Comparison of ENCODE assay signal across 23 mouse cellular contexts in the genomic region with DNA sequence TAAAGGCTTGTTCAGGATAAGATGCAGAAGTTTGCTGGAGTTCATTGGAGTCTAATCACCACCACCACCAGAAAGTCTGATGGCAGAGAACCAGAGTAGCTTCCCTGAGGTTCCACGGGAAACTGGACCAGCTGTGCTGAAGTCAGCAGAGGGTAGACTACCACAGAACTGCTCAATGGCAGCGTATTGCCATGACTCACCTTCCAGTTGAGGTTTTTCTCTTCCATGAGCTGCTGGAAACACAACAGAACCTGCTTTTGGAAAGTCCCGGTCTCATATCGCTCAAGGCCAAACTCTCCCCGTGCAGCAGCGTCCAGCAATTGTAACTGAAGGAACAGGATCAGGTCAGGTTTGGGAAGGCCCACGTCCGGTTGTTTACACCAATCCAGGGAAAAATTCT. TPM values are rescaled to one million over a fixed set of nuclear protein-coding genes. Genes with fewer than 3 reads are reported as not detected.
DNase-seq lines count a peak whose midpoint lies in the region; TF ChIP-seq lines count a peak whose summit lies in the region.
"Had no signal": no experiment of that assay in that cellular context is flagged by ENCODE, and none has a peak within 500 bp of the region (broad histone marks: within the 10 kb centered on the region; RNA-seq: fewer than 3 reads in every experiment).

No protein-coding gene starts in this region.

- no peak overlapping the region for H3K27ac ChIP-seq in MEL (ENCODE audit: control insufficient read depth, low read depth, low read length)
- H3K27ac ChIP-seq: embryonic facial prominence, embryonic 13.5 days; embryonic facial prominence, embryonic 15.5 days; forebrain, embryonic 10.5 days; forebrain, embryonic 12.5 days had no signal

- DNase-seq in adrenal gland, adult (ENCODE audit: inconsistent age in 2 of 2, low spot score in 1 of 2): peak; percentile 69 to 76
- DNase-seq in adrenal gland, adult 18-20 months (ENCODE audit: low spot score in 2 of 2): no peak
- DNase-seq in adrenal gland, postnatal 36 days: peak; percentile 33 to 37
- DNase-seq in adrenal gland, adult 8-10 months: no peak
- DNase-seq in 3T3-L1 (ENCODE audit: low read depth, low spot score) (peak; percentile 18), MEL (ENCODE audit: low read depth, low spot score) (peak; percentile 15)
- DNase-seq in heart, postnatal 14 days: no peak
- DNase-seq: adrenal gland, postnatal 14 days; B cell, adult 2 months; cerebellum, adult 11 months; cerebellum, adult 18-20 months; cerebellum, adult 8-10 months; cerebellum, adult 9-11 months; cerebellum, postnatal 14 days; cerebellum, postnatal 36 days; embryo, embryonic 11 days had no signal

- TF ChIP-seq EP300 in MEL (IDR thresholded peaks at IDR 0.05; ENCODE audit: low read depth in 1 of 2, low read length in 2 of 2): no peak

- H3K9ac ChIP-seq in MEL (ENCODE audit: control insufficient read depth, low read depth, low read length, poor library complexity, severe bottlenecking): no peak overlapping the region
- H3K9ac ChIP-seq: embryonic facial prominence, embryonic 13.5 days; embryonic facial prominence, embryonic 15.5 days; forebrain, embryonic 12.5 days had no signal

- H3K79me2 ChIP-seq in MEL (ENCODE audit: control insufficient read depth, insufficient read depth, low read length, poor library complexity): peaks cover 14% of the 10 kb centered on the region

- H3K4me3 ChIP-seq in MEL (ENCODE audit: control insufficient read depth in 1 of 2, insufficient read depth in 1 of 2, low read depth in 2 of 2, low read length in 2 of 2): no peak overlapping the region
- H3K4me3 ChIP-seq: embryonic facial prominence, embryonic 13.5 days; embryonic facial prominence, embryonic 15.5 days; erythroblast, embryonic 14.5 days; forebrain, embryonic 10.5 days; forebrain, embryonic 12.5 days had no signal

- TF ChIP-seq POLR2A in MEL (IDR thresholded peaks at IDR 0.05; ENCODE audit: control insufficient read depth in 1 of 2, insufficient read depth in 1 of 2, low read depth in 1 of 2, low read length in 2 of 2, poor library complexity in 1 of 2): no peak; a peak in 1 of 4 replicates

- no peaks in the 10 kb centered on the region for H3K27me3 ChIP-seq in MEL (ENCODE audit: control insufficient read depth in 1 of 2, insufficient read depth in 2 of 2, low read length in 2 of 2)
- H3K27me3 ChIP-seq: CH12.LX; embryonic facial prominence, embryonic 13.5 days; embryonic facial prominence, embryonic 15.5 days; forebrain, embryonic 12.5 days had no signal

- no peaks in the 10 kb centered on the region for H3K9me3 ChIP-seq in MEL (replicated peaks; ENCODE audit: insufficient read depth, low read length)
- H3K9me3 ChIP-seq: embryonic facial prominence, embryonic 15.5 days; forebrain, embryonic 12.5 days; G1E had no signal

- intact Hi-C loops in heart, postnatal 14 days (cut with DNase I): no loop called here

- TF ChIP-seq CTCF in MEL (IDR thresholded peaks at IDR 0.05 in 2 of 3, conservative IDR thresholded peaks at IDR 0.05 in 1 of 3; ENCODE audit: control insufficient read depth in 1 of 3, insufficient read depth in 1 of 3, low read depth in 2 of 3, low read length in 3 of 3, poor library complexity in 1 of 3, severe bottlenecking in 1 of 3): no peak

- H3K36me3 ChIP-seq in MEL (ENCODE audit: control insufficient read depth in 1 of 2, insufficient read depth in 2 of 2, low read length in 2 of 2): peaks cover 27 to 39% of the 10 kb centered on the region in 2 experiments

- no peak for TF ChIP-seq RAD21 in MEL (IDR thresholded peaks at IDR 0.05; ENCODE audit: low read depth, low read length)

- peaks cover 2 to 21% of the 10 kb centered on the region in 2 experiments; a peak in 3 of 4 replicates for H3K4me1 ChIP-seq in MEL (ENCODE audit: control insufficient read depth in 1 of 2, insufficient read depth in 2 of 2, low read length in 2 of 2)
- H3K4me1 ChIP-seq: embryonic facial prominence, embryonic 15.5 days; forebrain, embryonic 12.5 days had no signal

TF ChIP-seq in MEL, 35 proteins besides CTCF, POLR2A, EP300 and RAD21:
- TF ChIP-seq ZKSCAN1 (IDR thresholded peaks at IDR 0.05; ENCODE audit: low read depth, low read length): no peak
- no peak for TF ChIP-seq CHD1 (IDR thresholded peaks at IDR 0.05; ENCODE audit: low read depth, low read length)
- TF ChIP-seq NELFE (IDR thresholded peaks at IDR 0.05; ENCODE audit: low read depth, low read length): no peak
- no peak for TF ChIP-seq POLR2AphosphoS2 (IDR thresholded peaks at IDR 0.05; ENCODE audit: low read length)
- TF ChIP-seq MYC (IDR thresholded peaks at IDR 0.05; ENCODE audit: low read depth, low read length): no peak
- TF ChIP-seq ELF1 (IDR thresholded peaks at IDR 0.05; ENCODE audit: low read depth, low read length): no peak
- no peak for TF ChIP-seq ETS1 (IDR thresholded peaks at IDR 0.05; ENCODE audit: low read depth, low read length)
- TF ChIP-seq MEF2A (IDR thresholded peaks at IDR 0.05; ENCODE audit: extremely low read depth, insufficient replicate concordance, low read depth, low read length, poor library complexity, severe bottlenecking): no peak
- no peak for TF ChIP-seq KAT2A (conservative IDR thresholded peaks at IDR 0.05; ENCODE audit: low read depth, low read length)
- TF ChIP-seq UBTF (IDR thresholded peaks at IDR 0.05; ENCODE audit: borderline replicate concordance, insufficient read depth, low read depth, low read length): no peak
- TF ChIP-seq MXI1 (IDR thresholded peaks at IDR 0.05; ENCODE audit: low read depth, low read length): no peak
- no peak for TF ChIP-seq MAX (IDR thresholded peaks at IDR 0.05; ENCODE audit: low read length)
- TF ChIP-seq CHD2 (IDR thresholded peaks at IDR 0.05; ENCODE audit: low read length): no peak
- TF ChIP-seq SIN3A (IDR thresholded peaks at IDR 0.05; ENCODE audit: low read length): no peak
- TF ChIP-seq JUND (IDR thresholded peaks at IDR 0.05; ENCODE audit: low read depth, low read length): no peak
- no peak for TF ChIP-seq ZNF384 (IDR thresholded peaks at IDR 0.05; ENCODE audit: low read depth, low read length)
- TF ChIP-seq USF1 (IDR thresholded peaks at IDR 0.05; ENCODE audit: low read depth, low read length): no peak
- TF ChIP-seq BHLHE40 (IDR thresholded peaks at IDR 0.05; ENCODE audit: borderline replicate concordance, low read depth, low read length): no peak
- no peak for TF ChIP-seq MAZ (IDR thresholded peaks at IDR 0.05; ENCODE audit: low read depth, low read length)
- TF ChIP-seq ZMIZ1 (IDR thresholded peaks at IDR 0.05; ENCODE audit: low read depth, low read length): no peak

RNA-seq across cellular contexts. Expression of gene Dtymk, which starts 7.2 kb away (rescaled TPM):
- total RNA-seq in adrenal gland, adult 18-20 months (2021): 10 to 100 TPM; 54.6 to 57.5 TPM
- total RNA-seq in adrenal gland, postnatal 36 days (2021): 10 to 100 TPM; 63.7 to 70.9 TPM
- total RNA-seq in adrenal gland, adult 8-10 months (2022): 10 to 100 TPM; 60.0 to 89.7 (median 75.5) TPM
- 402 and 454 TPM in 2 replicates for total RNA-seq in MEL (2012; rRNA removed)
- polyA plus RNA-seq in MEL (2012; ENCODE audit: insufficient read depth in 1 of 2, insufficient read length in 2 of 2, low read depth in 1 of 2, low replicate concordance in 2 of 2, missing spikeins in 1 of 2): 100 to 1,000 TPM; 193 to 391 TPM
- total RNA-seq in heart, postnatal 14 days (2021): 10 to 100 TPM; 33.0 to 33.9 TPM

RNA-seq across cellular contexts. Expression of gene Ing5, which starts 9.2 kb away (rescaled TPM):
- total RNA-seq in adrenal gland, adult 18-20 months (2021): 10 to 100 TPM; 16.4 to 16.9 TPM
- 10 to 100 TPM; 18.9 to 20.0 TPM for total RNA-seq in adrenal gland, postnatal 36 days (2021)
- total RNA-seq in adrenal gland, adult 8-10 months (2022): 10 to 100 TPM; 16.6 to 21.9 (median 20.8) TPM
- total RNA-seq in MEL (2012; rRNA removed): 23.1 and 27.6 TPM in 2 replicates
- 10 to 100 TPM in 1 of 2 experiments, not detected in 1; 29.2 TPM for polyA plus RNA-seq in MEL (2012; ENCODE audit: insufficient read depth in 1 of 2, insufficient read length in 2 of 2, low read depth in 1 of 2, low replicate concordance in 2 of 2, missing spikeins in 1 of 2)
- total RNA-seq in heart, postnatal 14 days (2021): 10 to 100 TPM in 1 of 2 experiments, 1 to 10 TPM in 1; 8.3 to 10.6 TPM

RNA-seq across cellular contexts. Expression of gene D2hgdh, which starts 30.2 kb away (rescaled TPM):
- 10 to 100 TPM; 50.8 to 68.1 TPM for total RNA-seq in adrenal gland, adult 18-20 months (2021)
- total RNA-seq in adrenal gland, postnatal 36 days (2021): 10 to 100 TPM; 46.9 to 57.9 TPM
- 10 to 100 TPM; 66.1 to 75.9 (median 74.2) TPM for total RNA-seq in adrenal gland, adult 8-10 months (2022)
- total RNA-seq in MEL (2012; rRNA removed): 14.4 TPM in 2 replicates
- 10 to 100 TPM in 1 of 2 experiments, not detected in 1; 19.2 TPM for polyA plus RNA-seq in MEL (2012; ENCODE audit: insufficient read depth in 1 of 2, insufficient read length in 2 of 2, low read depth in 1 of 2, low replicate concordance in 2 of 2, missing spikeins in 1 of 2)
- total RNA-seq in heart, postnatal 14 days (2021): 10 to 100 TPM; 29.3 to 29.5 TPM

RNA-seq across cellular contexts. Expression of gene Thap4, which starts 39.9 kb away (rescaled TPM):
- total RNA-seq in adrenal gland, adult 18-20 months (2021): 10 to 100 TPM; 46.3 to 52.4 TPM
- total RNA-seq in adrenal gland, postnatal 36 days (2021): 10 to 100 TPM; 45.4 to 57.4 TPM
- 10 to 100 TPM; 45.0 to 54.2 (median 51.8) TPM for total RNA-seq in adrenal gland, adult 8-10 months (2022)
- total RNA-seq in MEL (2012; rRNA removed): 81.8 and 84.9 TPM in 2 replicates
- 100 to 1,000 TPM in 1 of 2 experiments, not detected in 1; 117 TPM for polyA plus RNA-seq in MEL (2012; ENCODE audit: insufficient read depth in 1 of 2, insufficient read length in 2 of 2, low read depth in 1 of 2, low replicate concordance in 2 of 2, missing spikeins in 1 of 2)
- total RNA-seq in heart, postnatal 14 days (2021): 10 to 100 TPM; 60.5 to 73.5 TPM

RNA-seq across cellular contexts. Expression of gene Atg4b, which starts 43.2 kb away (rescaled TPM):
- 10 to 100 TPM; 82.7 to 85.3 TPM for total RNA-seq in adrenal gland, adult 18-20 months (2021)
- 10 to 100 TPM; 82.3 to 86.2 TPM for total RNA-seq in adrenal gland, postnatal 36 days (2021)
- 100 to 1,000 TPM in 2 of 4 experiments, 10 to 100 TPM in 2; 80.6 to 135 (median 109) TPM for total RNA-seq in adrenal gland, adult 8-10 months (2022)
- 56.8 and 57.9 TPM in 2 replicates for total RNA-seq in MEL (2012; rRNA removed)
- 100 to 1,000 TPM in 1 of 2 experiments, not detected in 1; 121 TPM for polyA plus RNA-seq in MEL (2012; ENCODE audit: insufficient read depth in 1 of 2, insufficient read length in 2 of 2, low read depth in 1 of 2, low replicate concordance in 2 of 2, missing spikeins in 1 of 2)
- total RNA-seq in heart, postnatal 14 days (2021): 10 to 100 TPM; 40.9 to 41.8 TPM

Comparison
In these comparisons a context has a peak if more than half of its experiments do, and no peak if none do; other contexts are left out.
1. DNase-seq: peak in adrenal gland, adult (2 of 2), adrenal gland, postnatal 36 days (2 of 2), 3T3-L1 (single experiment) and MEL (single experiment); none in adrenal gland, adult 18-20 months (0 of 2), adrenal gland, adult 8-10 months (single experiment) and heart, postnatal 14 days (0 of 2).